Mouse (Mus musculus): Measurements from ENCODE around the gene Ssxb10.
"Not testable (repeated sequence)": the region's sequence is repeated elsewhere in the genome, so short reads cannot be mapped to it uniquely, and the experiment has no call there.

The Ssxb10 gene

DNA sequence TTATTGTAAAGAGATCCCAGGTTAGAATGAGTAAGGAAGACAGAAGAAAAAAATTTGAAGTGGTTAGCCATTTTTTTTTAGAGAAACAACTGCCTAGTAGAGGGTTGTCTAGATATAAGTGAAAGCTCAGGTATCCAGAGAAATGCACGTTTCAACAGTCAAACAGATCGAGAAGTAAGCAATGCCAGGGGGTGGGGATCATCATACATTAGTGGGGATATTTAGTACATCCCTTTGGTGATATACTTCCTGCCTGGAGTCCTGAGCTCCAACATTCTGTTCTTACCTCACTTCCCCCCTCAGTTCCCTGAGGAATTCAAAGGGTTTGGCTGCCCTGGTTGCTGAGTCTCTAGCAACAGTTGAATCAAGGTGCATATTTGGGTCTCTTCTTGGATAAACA lies at the start of gene Ssxb10:
Gene Ssxb10, plus strand, starts transcription at position 301 of the 400 bp plus-strand sequence.
- DNase-seq (ENCODE audit: low spot score): no peak

DNA sequence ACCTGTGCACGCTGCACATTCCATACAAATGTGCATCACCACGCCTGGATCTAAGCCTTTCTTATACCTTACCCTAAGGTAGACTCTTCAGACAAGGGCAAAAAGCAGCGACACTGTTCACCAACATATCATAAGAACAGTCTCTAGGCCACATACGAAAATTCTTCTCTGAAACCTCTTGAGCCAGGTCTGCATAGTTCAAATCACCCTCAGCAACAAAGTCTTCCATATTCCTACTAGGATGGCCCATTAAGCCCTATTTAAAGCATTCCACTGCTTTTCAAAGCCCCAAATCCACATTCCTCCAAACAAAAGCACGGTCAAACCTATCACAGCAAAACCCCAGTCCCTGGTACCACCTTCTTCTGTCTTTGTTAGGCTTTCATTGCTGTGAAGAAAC lies 38.6 kb upstream of the Ssxb10 start:
- DNase-seq (ENCODE audit: low spot score): no peak

DNA sequence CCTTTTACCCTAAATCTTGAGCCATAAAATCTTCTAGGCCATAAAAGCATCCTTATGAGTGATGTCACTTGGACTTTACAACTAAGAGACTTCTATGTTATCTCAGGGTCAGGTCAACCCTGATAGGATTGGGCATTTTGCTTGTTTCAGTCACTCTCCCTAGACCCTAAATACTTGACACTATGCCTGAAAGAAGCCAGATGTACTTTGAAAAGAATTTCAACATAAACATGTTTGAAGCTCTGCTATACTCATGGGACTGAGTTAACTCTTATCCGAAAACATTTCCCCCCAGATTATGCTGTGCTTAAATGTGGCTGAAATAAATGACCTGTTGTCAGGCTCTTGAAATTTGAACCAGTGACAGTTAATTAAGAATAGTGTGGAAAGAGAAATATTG lies 17.9 kb upstream of the Ssxb10 start:
- no peak for DNase-seq (ENCODE audit: low spot score)

DNA sequence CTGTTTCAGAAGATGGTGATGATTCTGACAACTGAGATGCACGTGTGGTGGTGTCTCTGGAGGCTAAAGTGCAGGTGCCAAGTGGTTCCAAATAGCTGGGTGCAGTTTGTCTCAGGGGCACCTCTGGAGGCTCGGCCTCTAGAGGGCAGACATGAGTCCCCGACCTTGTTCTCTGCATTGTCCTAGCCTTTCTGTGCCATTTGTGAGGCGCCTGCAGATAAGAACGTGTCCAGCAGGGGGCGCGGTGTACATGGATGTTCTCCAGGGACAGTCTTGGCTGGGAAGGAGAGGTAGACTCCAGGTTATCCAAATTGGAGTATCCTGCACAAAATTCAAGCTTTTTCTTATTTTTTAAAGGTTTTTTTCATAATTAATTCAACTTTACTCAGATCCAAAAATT lies 12.3 kb upstream of the Ssxb10 start:
- DNase-seq (ENCODE audit: low spot score): peak; percentile 16

DNA sequence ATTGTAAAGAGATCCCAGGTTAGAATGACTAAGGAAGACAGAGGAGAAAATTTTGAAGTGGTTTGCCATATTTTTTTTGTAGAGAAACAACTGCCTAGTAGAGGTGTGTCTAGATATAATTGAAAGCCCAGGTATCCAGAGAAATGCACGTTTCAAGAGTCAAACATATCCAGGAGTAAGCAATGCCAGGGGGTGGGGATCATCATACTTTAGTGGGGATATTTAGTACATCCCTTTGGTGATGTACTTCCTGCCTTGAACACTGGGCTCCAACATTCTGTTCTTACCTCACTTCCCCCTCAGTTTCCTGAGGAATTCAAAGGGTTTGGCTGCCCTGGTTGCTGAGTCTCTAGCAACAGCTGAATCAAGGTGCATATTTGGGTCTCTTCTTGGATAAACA lies 39.5 kb downstream of the Ssxb10 start, which contains the start of gene Ssxb9:
Gene Ssxb9, plus strand, starts transcription at position 301 of the 400 bp plus-strand sequence.
- DNase-seq (ENCODE audit: low spot score): not testable (repeated sequence)
